Mouse (Mus musculus): ENCODE results near the gene Tbc1d16. TPM values are rescaled to one million over a fixed set of nuclear protein-coding genes. Genes with fewer than 3 reads are reported as not detected.

Gene Tbc1d16
- polyA plus RNA-seq, 1 experiment from 2014 or later: 16.1 TPM

- WGBS: 83% methylated on average over 4 of the region's 4 CpGs
- Histone ChIP-seq H3K27ac (no peak overlapping the region), H3K27me3 (0 out of 2 replicates have a peak, but pooled peaks cover 3% of the 10 kb centered on the region), H3K9me3 (replicated peaks) (no peaks in the 10 kb centered on the region), H3K4me2 (no peak overlapping the region), H3K9ac (no peak overlapping the region), H3K36me3 (no peaks in the 10 kb centered on the region), H3K4me3 (no peak overlapping the region), H3K4me1 (replicated peaks) (peaks cover 13% of the 10 kb centered on the region)
- ATAC-seq (replicated peaks; ENCODE audit: insufficient number of reproducible peaks, insufficient read depth, low FRiP score, low read depth): no peak
Observed at GRCm38 (mm10) chr11:119235596-119235995, 7.3 kb upstream of the Tbc1d16 start.

GRCm38 (mm10) chr11:119234770-119235169, 6.5 kb upstream of the Tbc1d16 start:
- no peak overlapping the region for H3K9ac ChIP-seq
- peaks cover 9% of the 10 kb centered on the region for H3K27me3 ChIP-seq
- no peak overlapping the region for H3K4me2 ChIP-seq
- H3K27ac ChIP-seq: no peak overlapping the region
- no peaks in the 10 kb centered on the region for H3K9me3 ChIP-seq (replicated peaks)
- ATAC-seq (replicated peaks; ENCODE audit: insufficient number of reproducible peaks, insufficient read depth, low FRiP score, low read depth): no peak
- H3K4me1 ChIP-seq (replicated peaks): peaks cover 13% of the 10 kb centered on the region
- no peaks in the 10 kb centered on the region for H3K36me3 ChIP-seq
- no peak overlapping the region for H3K4me3 ChIP-seq
- 89% methylated on average over 10 of the region's 10 CpGs for WGBS

GRCm38 (mm10) chr11:119228846-119229626, 737 bp upstream of the Tbc1d16 start:
- H3K36me3 ChIP-seq: no peaks in the 10 kb centered on the region
- peak; percentile 63; the same call in 1 of the 2 replicates for ATAC-seq (replicated peaks; ENCODE audit: insufficient number of reproducible peaks, insufficient read depth, low FRiP score, low read depth)
- peak overlapping the region; percentile 90 for H3K9ac ChIP-seq
- peak overlapping the region; percentile 86 for H3K4me3 ChIP-seq
- peaks cover 11% of the 10 kb centered on the region for H3K27me3 ChIP-seq
- no peaks in the 10 kb centered on the region for H3K9me3 ChIP-seq (replicated peaks)
- H3K4me1 ChIP-seq (replicated peaks): peaks cover 25% of the 10 kb centered on the region
- 2% methylated on average over 34 of the region's 34 CpGs for WGBS
- peak overlapping the region; percentile 99 for H3K4me2 ChIP-seq
- peak overlapping the region; percentile 75; the same call in 1 of the 2 replicates for H3K27ac ChIP-seq

GRCm38 (mm10) chr11:119227591-119227990, 708 bp downstream of the Tbc1d16 start:
- Histone ChIP-seq H3K9me3 (replicated peaks) (no peaks in the 10 kb centered on the region), H3K9ac (peak overlapping the region; percentile 90), H3K4me3 (peak overlapping the region; percentile 86), H3K27me3 (peaks cover 11% of the 10 kb centered on the region), H3K27ac (peak overlapping the region; percentile 75), H3K4me1 (replicated peaks) (peaks cover 40% of the 10 kb centered on the region), H3K4me2 (peak overlapping the region; percentile 99), H3K36me3 (no peaks in the 10 kb centered on the region)
- 2% methylated on average over 12 of the region's 12 CpGs for WGBS
- no peak for ATAC-seq (replicated peaks; ENCODE audit: insufficient number of reproducible peaks, insufficient read depth, low FRiP score, low read depth)

GRCm38 (mm10) chr11:119225634-119226033, 2.7 kb downstream of the Tbc1d16 start:
- H3K27me3 ChIP-seq: peaks cover 8% of the 10 kb centered on the region
- H3K9ac ChIP-seq: no peak overlapping the region
- H3K27ac ChIP-seq: no peak overlapping the region
- 83% methylated on average over 9 of the region's 9 CpGs for WGBS
- H3K36me3 ChIP-seq: no peaks in the 10 kb centered on the region
- no peaks in the 10 kb centered on the region for H3K9me3 ChIP-seq (replicated peaks)
- H3K4me1 ChIP-seq (replicated peaks): peaks cover 43% of the 10 kb centered on the region
- H3K4me2 ChIP-seq: no peak overlapping the region
- H3K4me3 ChIP-seq: no peak overlapping the region
- no peak for ATAC-seq (replicated peaks; ENCODE audit: insufficient number of reproducible peaks, insufficient read depth, low FRiP score, low read depth)

- no peak overlapping the region for H3K27ac ChIP-seq
- no peak overlapping the region for H3K9ac ChIP-seq
- no peak for ATAC-seq (replicated peaks; ENCODE audit: insufficient number of reproducible peaks, insufficient read depth, low FRiP score, low read depth)
- H3K27me3 ChIP-seq: peaks cover 4% of the 10 kb centered on the region
- WGBS: 93% methylated on average over 6 of the region's 6 CpGs
- no peak overlapping the region for H3K4me3 ChIP-seq
- H3K36me3 ChIP-seq: no peaks in the 10 kb centered on the region
- H3K4me2 ChIP-seq: no peak overlapping the region
- H3K4me1 ChIP-seq (replicated peaks): peaks cover 49% of the 10 kb centered on the region
- H3K9me3 ChIP-seq (replicated peaks): no peaks in the 10 kb centered on the region
Observed at GRCm38 (mm10) chr11:119224926-119225325, 3.4 kb downstream of the Tbc1d16 start.

- H3K9me3 ChIP-seq (replicated peaks): no peaks in the 10 kb centered on the region
- H3K9ac ChIP-seq: no peak overlapping the region
- no peak overlapping the region for H3K4me2 ChIP-seq
- no peak overlapping the region for H3K4me3 ChIP-seq
- WGBS: 76% methylated on average over 20 of the region's 20 CpGs
- peaks cover 50% of the 10 kb centered on the region for H3K4me1 ChIP-seq (replicated peaks)
- no peaks in the 10 kb centered on the region for H3K27me3 ChIP-seq
- H3K27ac ChIP-seq: 0 out of 2 replicates have a peak overlapping the region, but pooled peaks have one; percentile 11
- no peak for ATAC-seq (replicated peaks; ENCODE audit: insufficient number of reproducible peaks, insufficient read depth, low FRiP score, low read depth)
- no peaks in the 10 kb centered on the region for H3K36me3 ChIP-seq
Observed at GRCm38 (mm10) chr11:119223124-119223890, 5.0 kb downstream of the Tbc1d16 start.

- Histone ChIP-seq H3K27me3 (no peaks in the 10 kb centered on the region), H3K36me3 (no peaks in the 10 kb centered on the region), H3K27ac (no peak overlapping the region), H3K4me3 (no peak overlapping the region), H3K9ac (no peak overlapping the region), H3K4me2 (no peak overlapping the region), H3K4me1 (replicated peaks) (peaks cover 53% of the 10 kb centered on the region), H3K9me3 (replicated peaks) (no peaks in the 10 kb centered on the region)
- 52% methylated on average over 10 of the region's 11 CpGs for WGBS
- no peak for ATAC-seq (replicated peaks; ENCODE audit: insufficient number of reproducible peaks, insufficient read depth, low FRiP score, low read depth)
Observed at GRCm38 (mm10) chr11:119221812-119222510, 6.3 kb downstream of the Tbc1d16 start.

- H3K36me3 ChIP-seq: no peaks in the 10 kb centered on the region
- 0 out of 2 replicates have a peak overlapping the region, but pooled peaks have one; percentile 2 for H3K4me3 ChIP-seq
- peak overlapping the region; percentile 48 for H3K4me2 ChIP-seq
- H3K9me3 ChIP-seq (replicated peaks): no peaks in the 10 kb centered on the region
- H3K27ac ChIP-seq: peak overlapping the region; percentile 78
- peak; percentile 29; the same call in 1 of the 2 replicates for ATAC-seq (replicated peaks; ENCODE audit: insufficient number of reproducible peaks, insufficient read depth, low FRiP score, low read depth)
- peaks cover 64% of the 10 kb centered on the region for H3K4me1 ChIP-seq (replicated peaks)
- peak overlapping the region; percentile 36; the same call in 1 of the 2 replicates for H3K9ac ChIP-seq
- H3K27me3 ChIP-seq: no peaks in the 10 kb centered on the region
- 17% methylated on average over 17 of the region's 17 CpGs for WGBS
Observed at GRCm38 (mm10) chr11:119219816-119220465, 8.4 kb downstream of the Tbc1d16 start.

GRCm38 (mm10) chr11:119217861-119218260, 10.4 kb downstream of the Tbc1d16 start:
- no peak overlapping the region for H3K4me2 ChIP-seq
- no peak overlapping the region for H3K4me3 ChIP-seq
- H3K9ac ChIP-seq: no peak overlapping the region
- no peaks in the 10 kb centered on the region for H3K27me3 ChIP-seq
- H3K9me3 ChIP-seq (replicated peaks): no peaks in the 10 kb centered on the region
- WGBS: 88% methylated on average over 6 of the region's 6 CpGs
- H3K27ac ChIP-seq: no peak overlapping the region
- no peaks in the 10 kb centered on the region for H3K36me3 ChIP-seq
- no peak for ATAC-seq (replicated peaks; ENCODE audit: insufficient number of reproducible peaks, insufficient read depth, low FRiP score, low read depth)
- H3K4me1 ChIP-seq (replicated peaks): peaks cover 71% of the 10 kb centered on the region

Measured in heart, embryonic 15.5 days (tissue).